Mouse (Mus musculus) midbrain, postnatal 0 days (tissue): ENCODE measurements around the gene Mettl14. TPM values are rescaled to one million over a fixed set of nuclear protein-coding genes. Genes with fewer than 3 reads are reported as not detected.
"Not testable (repeated sequence)": the region's sequence is repeated elsewhere in the genome, so short reads cannot be mapped to it uniquely, and the experiment has no call there.

Source experiments
- ATAC-seq: fragments of 200-750 bp; cut with Nextera tagmentation; 2 replicates; pipeline ENCODE4 v1.8.0; 2017; ENCODE audit warnings: moderate number of reproducible peaks, mild to moderate bottlenecking, moderate TSS enrichment, moderate library complexity; ENCODE audit not compliant: low FRiP score
- DNase-seq: peaks from one replicate; pipeline ENCODE4 v3.0.0-alpha.2; 2015; ENCODE audit warnings: low spot score
- H3K27ac ChIP-seq: fragments of 300-500 bp; sonication (generic); 2 replicates; pipeline ENCODE4 v1.5.1; 2014; ENCODE audit warnings: low read depth, mild to moderate bottlenecking, low read length, mixed read lengths
- H3K27me3 ChIP-seq: fragments of 300-500 bp; sonication (generic); 2 replicates; pipeline ENCODE4 v1.6.1; 2014; ENCODE audit warnings: low read length, control low read depth, mixed read lengths; ENCODE audit not compliant: insufficient read depth
- H3K36me3 ChIP-seq: fragments of 300-500 bp; sonication (generic); 2 replicates; pipeline ENCODE4 v1.6.1; 2014; ENCODE audit warnings: low read length, control low read depth, mixed read lengths; ENCODE audit not compliant: insufficient read depth
- H3K4me1 ChIP-seq: fragments of 300-500 bp; sonication (generic); 2 replicates; pipeline ENCODE4 v1.6.1; 2014; ENCODE audit warnings: mild to moderate bottlenecking, control low read depth, antibody characterized with exemption, low read length, mixed read lengths; ENCODE audit not compliant: insufficient read depth
- H3K4me2 ChIP-seq: fragments of 300-500 bp; sonication (generic); 2 replicates; pipeline ENCODE4 v1.6.1; 2014; ENCODE audit warnings: low read depth, mild to moderate bottlenecking, low read length, mixed read lengths; ENCODE audit not compliant: poor library complexity, severe bottlenecking
- H3K4me3 ChIP-seq: fragments of 300-500 bp; sonication (generic); 2 replicates; pipeline ENCODE4 v1.5.1; 2014; ENCODE audit warnings: low read depth, mild to moderate bottlenecking, low read length, moderate library complexity
- H3K9ac ChIP-seq: fragments of 300-500 bp; sonication (generic); replicated peaks from 2 replicates; pipeline ENCODE4 v1.6.1; 2014; ENCODE audit warnings: mild to moderate bottlenecking, low read length, moderate library complexity, mixed read lengths; ENCODE audit not compliant: poor library complexity, severe bottlenecking
- H3K9me3 ChIP-seq: fragments of 300-500 bp; sonication (generic); 2 replicates; pipeline ENCODE4 v1.6.1; 2016; ENCODE audit warnings: low read length, control low read depth
- CTCF ChIP-seq: IDR thresholded peaks from 2 replicates; pipeline ENCODE4 v1.5.1; 2016; ENCODE audit warnings: antibody characterized with exemption, mild to moderate bottlenecking
- WGBS: fragments of 180-500 bp; shearing (Covaris S2); extraction: QIAGEN DNeasy Blood & Tissue Kit; methylation state at CpG from one replicate; pipeline ENCODE4 v1.1.7; 2014; 5-methylcytosine and 5-hydroxymethylcytosine counted together
- polyA plus RNA-seq: library from polyadenylated mRNA; unstranded; fragments of >200 nt; fragmentation: Nextera tagmentation; extraction: Ambion mirVana; gene quantifications from 2 replicates; pipeline ENCODE4 v1.2.1, GENCODE M21; 2015
- total RNA-seq: library from RNA; depleted of rRNA; stranded (reverse); fragments of >200 nt; gene quantifications from 2 replicates; pipeline ENCODE4 v1.2.3, GENCODE M21; 2014

The Mettl14 gene
- total and polyA plus RNA-seq, 2 experiments from 2014 or later: 3.8 to 14.4 TPM

DNA sequence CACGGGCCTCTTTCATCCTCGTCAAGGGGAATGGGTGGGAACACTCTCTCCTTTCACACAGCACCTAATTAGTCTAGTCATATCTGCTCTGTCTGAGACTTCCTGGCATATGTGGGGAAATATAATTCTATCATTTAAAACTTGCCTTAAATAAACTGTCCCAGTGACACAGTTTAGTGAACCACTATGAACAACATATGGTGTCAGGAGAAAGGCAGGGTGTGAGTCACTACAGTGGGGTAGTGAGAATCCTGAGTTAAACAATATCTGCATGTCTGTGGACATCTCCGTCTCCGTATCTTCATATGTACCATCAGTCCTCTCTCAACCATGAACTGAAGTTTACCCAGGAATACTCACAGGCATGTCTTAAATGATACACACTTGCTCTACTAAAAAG, 5.3 kb upstream of the Mettl14 start:
- Histone ChIP-seq H3K27me3 (no peaks in the 10 kb centered on the region), H3K36me3 (no peaks in the 10 kb centered on the region), H3K9ac (no peak overlapping the region), H3K27ac (no peak overlapping the region), H3K4me1 (no peaks in the 10 kb centered on the region), H3K4me3 (no peak overlapping the region), H3K4me2 (no peak overlapping the region), H3K9me3 (no peaks in the 10 kb centered on the region)
- DNase-seq (no peak), ATAC-seq (no peak)
- TF ChIP-seq CTCF: no peak
- 86% methylated on average over 4 of the region's 4 CpGs for WGBS

DNA sequence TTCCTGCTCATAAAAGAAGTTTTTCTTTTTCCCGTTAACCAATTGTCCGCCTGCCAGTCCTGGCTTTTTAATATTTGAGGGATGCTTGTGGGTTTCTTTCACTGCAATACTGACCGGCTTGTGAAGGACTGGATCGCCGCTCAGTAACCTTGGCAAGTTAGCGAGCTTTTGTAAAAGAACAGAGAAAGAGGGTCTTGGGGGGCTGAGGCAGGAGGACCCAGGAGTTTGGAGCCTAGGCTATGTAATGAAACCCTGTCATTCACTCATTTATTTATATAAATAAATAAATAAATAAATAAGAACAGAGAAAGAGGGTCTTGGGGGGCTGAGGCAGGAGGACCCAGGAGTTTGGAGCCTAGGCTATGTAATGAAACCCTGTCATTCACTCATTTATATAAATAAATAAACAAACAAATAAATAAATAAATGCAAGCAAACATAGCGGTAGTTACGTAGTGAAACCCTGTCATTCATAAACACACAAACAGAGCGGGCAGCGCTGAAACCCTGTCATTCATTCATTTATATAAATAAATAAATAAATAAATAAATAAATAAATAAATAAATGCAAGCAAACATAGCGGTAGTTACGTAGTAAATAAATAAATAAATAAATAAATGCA, 361 bp upstream of the Mettl14 start:
- Histone ChIP-seq H3K9ac (peak overlapping the region; percentile 48), H3K27ac (peak overlapping the region; percentile 70), H3K4me2 (peak overlapping the region; percentile 51), H3K4me3 (peak overlapping the region; percentile 48)
- H3K36me3 ChIP-seq, H3K9me3 ChIP-seq, H3K4me1 ChIP-seq, H3K27me3 ChIP-seq: not testable (repeated sequence)
- WGBS: 13% methylated on average over 12 of the region's 12 CpGs
- peak; percentile 25 for DNase-seq
- peak; percentile 64 for ATAC-seq

DNA sequence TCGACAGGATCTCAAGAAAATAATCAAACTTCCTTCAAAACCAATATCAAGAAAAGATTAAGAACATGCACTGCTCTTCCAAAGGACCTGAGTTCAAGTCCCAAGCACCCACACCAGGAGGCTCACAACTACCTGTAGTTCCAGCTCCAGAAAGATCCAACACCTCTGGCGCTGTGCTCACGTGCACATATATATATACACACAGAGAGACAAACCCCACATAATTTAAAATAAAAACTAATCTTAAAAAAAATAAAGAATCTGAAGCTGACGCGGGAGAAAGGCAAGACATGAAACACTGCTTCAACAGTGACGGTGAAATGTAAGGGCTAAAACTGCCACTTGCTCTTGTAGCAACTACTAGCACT, 806 bp downstream of the Mettl14 start:
- DNase-seq (no peak), ATAC-seq (peak; percentile 2; the same call in 1 of the 2 replicates)
- Histone ChIP-seq H3K4me3 (peak overlapping the region; percentile 48), H3K27me3 (no peaks in the 10 kb centered on the region), H3K4me2 (peak overlapping the region; percentile 59), H3K27ac (peak overlapping the region; percentile 70; the same call in 1 of the 2 replicates), H3K9ac (peak overlapping the region; percentile 48; the same call in 1 of the 2 replicates), H3K4me1 (peaks cover 6% of the 10 kb centered on the region; the same call in 1 of the 2 replicates), H3K36me3 (0 out of 2 replicates have a peak, but pooled peaks cover 3% of the 10 kb centered on the region), H3K9me3 (no peaks in the 10 kb centered on the region)
- WGBS: 13% methylated on average over 6 of the region's 6 CpGs
- TF ChIP-seq CTCF: no peak

DNA sequence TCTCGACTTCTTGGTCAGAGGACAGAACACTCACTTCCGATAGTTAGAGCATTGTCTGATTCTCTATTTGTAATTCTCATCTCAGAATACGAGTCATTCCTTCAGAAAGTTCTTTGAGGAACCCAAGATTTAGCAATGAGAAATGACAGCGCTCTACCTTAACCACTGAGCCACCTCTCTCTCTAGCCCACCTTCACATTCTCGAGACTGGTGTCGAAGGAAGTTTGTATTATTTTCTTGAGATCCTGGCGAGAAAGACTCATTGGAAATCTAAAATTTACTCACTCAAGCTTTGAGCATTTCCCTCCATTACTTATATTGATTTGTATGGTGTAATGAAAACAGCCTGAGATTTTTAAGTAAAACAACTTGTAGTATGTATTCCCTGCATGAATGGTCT, 1.5 kb downstream of the Mettl14 start:
- Histone ChIP-seq H3K36me3 (0 out of 2 replicates have a peak, but pooled peaks cover 3% of the 10 kb centered on the region), H3K27me3 (no peaks in the 10 kb centered on the region), H3K27ac (no peak overlapping the region), H3K4me2 (peak overlapping the region; percentile 59; the same call in 1 of the 2 replicates), H3K9ac (no peak overlapping the region), H3K4me3 (no peak overlapping the region; the same call in 1 of the 2 replicates), H3K4me1 (peaks cover 6% of the 10 kb centered on the region; the same call in 1 of the 2 replicates), H3K9me3 (no peaks in the 10 kb centered on the region)
- DNase-seq: no peak
- WGBS: 87% methylated on average over 7 of the region's 7 CpGs
- ATAC-seq: no peak
- no peak for TF ChIP-seq CTCF

DNA sequence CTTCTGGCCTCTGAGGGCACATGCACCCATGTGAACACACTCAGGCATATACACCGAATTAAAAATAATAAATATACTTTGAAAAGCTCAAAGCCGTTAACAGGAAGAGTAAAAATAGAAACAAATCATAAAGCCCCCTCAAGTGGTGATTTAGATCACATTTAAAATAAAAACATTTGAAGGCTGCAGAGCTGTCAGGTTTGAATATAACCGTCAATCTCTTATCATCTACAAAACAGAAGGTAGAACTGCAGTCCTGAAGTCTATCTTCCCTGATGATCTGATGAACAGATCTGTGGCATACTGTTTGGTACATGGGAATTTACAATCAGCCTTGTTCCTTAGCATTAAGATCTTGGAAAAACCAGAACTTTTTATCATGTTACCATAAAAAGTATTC, 9.3 kb downstream of the Mettl14 start:
- no peak overlapping the region for H3K4me3 ChIP-seq
- no peak for TF ChIP-seq CTCF
- WGBS: 95% methylated on average over 3 of the region's 3 CpGs
- H3K9ac ChIP-seq: no peak overlapping the region
- H3K36me3 ChIP-seq: peaks cover 15% of the 10 kb centered on the region; the same call in 1 of the 2 replicates
- ATAC-seq: no peak
- no peaks in the 10 kb centered on the region for H3K27me3 ChIP-seq
- no peak overlapping the region for H3K27ac ChIP-seq
- no peak overlapping the region for H3K4me2 ChIP-seq
- DNase-seq: no peak
- no peaks in the 10 kb centered on the region for H3K4me1 ChIP-seq
- H3K9me3 ChIP-seq: no peaks in the 10 kb centered on the region

DNA sequence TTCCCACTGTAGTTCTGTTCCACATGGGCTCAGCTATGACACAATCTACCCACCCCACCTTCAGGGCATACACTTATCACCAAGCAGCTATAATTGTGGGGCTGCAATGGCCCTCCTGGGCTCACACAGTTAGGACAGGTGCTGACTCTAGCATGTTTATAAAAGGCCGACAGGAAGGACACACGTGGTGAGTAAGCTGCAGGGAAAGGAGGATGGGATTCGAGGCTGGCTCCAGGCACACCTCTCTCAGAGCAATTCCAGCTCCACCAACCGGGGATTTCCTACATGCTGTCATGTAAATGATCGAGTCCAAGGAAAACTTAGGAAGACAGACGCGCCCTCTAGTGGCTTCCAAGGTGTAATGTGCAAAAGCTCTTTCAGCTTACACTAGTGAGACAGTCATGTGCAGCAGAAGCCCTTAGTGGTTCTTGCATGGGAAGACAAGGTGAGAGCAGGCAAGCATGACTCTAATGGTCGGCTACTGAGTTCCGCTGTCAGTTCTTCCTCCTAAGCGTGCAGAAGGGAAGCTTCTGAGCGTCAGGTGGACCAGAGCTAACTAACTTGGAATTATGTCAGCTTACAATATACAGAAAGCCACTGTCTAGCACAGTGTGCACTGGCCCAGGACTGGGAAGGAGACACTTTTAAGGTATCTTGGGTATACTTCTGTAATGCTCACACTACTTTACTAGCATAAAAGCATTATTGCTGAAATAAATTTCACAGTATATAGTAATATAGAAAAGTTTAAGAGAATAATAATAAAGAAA, 14.0 kb downstream of the Mettl14 start:
- H3K4me3 ChIP-seq: no peak overlapping the region
- ATAC-seq (peak; percentile 73), DNase-seq (peak; percentile 89)
- H3K4me1 ChIP-seq: no peaks in the 10 kb centered on the region
- H3K27ac ChIP-seq: no peak overlapping the region
- H3K27me3 ChIP-seq: no peaks in the 10 kb centered on the region
- no peak overlapping the region for H3K9ac ChIP-seq
- no peaks in the 10 kb centered on the region for H3K9me3 ChIP-seq
- H3K36me3 ChIP-seq: peaks cover 20% of the 10 kb centered on the region; the same call in 1 of the 2 replicates
- WGBS: 32% methylated on average over 11 of the region's 11 CpGs
- TF ChIP-seq CTCF: peak; percentile 85
- no peak overlapping the region for H3K4me2 ChIP-seq
